Mouse (Mus musculus): ENCODE data around the gene Aplnr.

- TF ChIP-seq GATA1 (IDR thresholded peaks at IDR 0.05; ENCODE audit: low read depth, low read length), result no peak
- TF ChIP-seq RAD21 (IDR thresholded peaks at IDR 0.05; ENCODE audit: low read depth, low read length), result peak; percentile 97
- peak; percentile 61 to 92 (median 66) for TF ChIP-seq CTCF (IDR thresholded peaks at IDR 0.05 in 2 of 3, conservative IDR thresholded peaks at IDR 0.05 in 1 of 3; ENCODE audit: control insufficient read depth in 1 of 3, insufficient read depth in 1 of 3, low read depth in 2 of 3, low read length in 3 of 3, poor library complexity in 1 of 3, severe bottlenecking in 1 of 3)
- no peak for TF ChIP-seq SIN3A (IDR thresholded peaks at IDR 0.05; ENCODE audit: low read length)
- no peak for TF ChIP-seq POLR2A (IDR thresholded peaks at IDR 0.05; ENCODE audit: control insufficient read depth in 1 of 2, insufficient read depth in 1 of 2, low read depth in 1 of 2, low read length in 2 of 2, poor library complexity in 1 of 2)
- TF ChIP-seq ZC3H11A (IDR thresholded peaks at IDR 0.05; ENCODE audit: low read depth, low read length), result peak; percentile 79
- TF ChIP-seq MYB (IDR thresholded peaks at IDR 0.05; ENCODE audit: low read depth, low read length), result no peak
Measured at GRCm38 (mm10) chr2:85123187-85123868, 12.7 kb upstream of the Aplnr start.
